Mouse (Mus musculus) CD4-positive naive resting alpha-beta T cell, adult 57 days (primary cell): ENCODE results near the gene D7Ertd443e. TPM values are rescaled to one million over a fixed set of nuclear protein-coding genes. Genes with fewer than 3 reads are reported as not detected.

Experiments used
- total RNA-seq: library from RNA; stranded (reverse); gene quantifications from one replicate; pipeline ENCODE4 v1.2.4, GENCODE M21; 2023

Gene D7Ertd443e
- not detected for total RNA-seq

GRCm38 (mm10) chr7:134385561-134385960, at the start of gene D7Ertd443e:
TSS of gene D7Ertd443e (minus strand) at chr7:134385661.

GRCm38 (mm10) chr7:134231378-134232346, 153.8 kb downstream of the D7Ertd443e start, which contains the start of gene Adam12:
TSS of gene Adam12 (minus strand) at chr7:134232146.

Other genes with a start within 250 kb of the D7Ertd443e start
- not detected for gene Adam12, start 153.5 kb downstream of the D7Ertd443e start, total RNA-seq